Mouse (Mus musculus) frontal cortex, postnatal 25 days (tissue): ENCODE data around the gene Gpr62.

ENCODE experiments used
- DNase-seq, 2 experiments: peaks; one replicate each; pipeline ENCODE4 v3.0.0; 2022; ENCODE audit warnings: low spot score in 2 of 2

Gene Gpr62

GRCm38 (mm10) chr9:106475046-106475445, 9.3 kb upstream of the Gpr62 start:
- peak; percentile 2 to 9 for DNase-seq

- DNase-seq: peak; percentile 22 to 46
Observed at GRCm38 (mm10) chr9:106474456-106474855, 8.7 kb upstream of the Gpr62 start.

- peak; percentile 3 to 4 for DNase-seq
Observed at GRCm38 (mm10) chr9:106473753-106474105, 8.0 kb upstream of the Gpr62 start.

- DNase-seq: peak; percentile 1 to 5
Observed at GRCm38 (mm10) chr9:106473081-106473752, 7.5 kb upstream of the Gpr62 start.

- DNase-seq: peak in 1 of 2 experiments; percentile 3
Observed at GRCm38 (mm10) chr9:106472321-106472720, 6.6 kb upstream of the Gpr62 start.

GRCm38 (mm10) chr9:106471892-106472291, 6.2 kb upstream of the Gpr62 start:
- DNase-seq: peak in 1 of 2 experiments; percentile 17

- DNase-seq: no peak
Observed at GRCm38 (mm10) chr9:106470991-106471750, 5.4 kb upstream of the Gpr62 start.

- DNase-seq: no peak
Observed at GRCm38 (mm10) chr9:106469776-106470175, 4.0 kb upstream of the Gpr62 start.

GRCm38 (mm10) chr9:106469317-106469716, 3.6 kb upstream of the Gpr62 start:
- no peak for DNase-seq

- DNase-seq: no peak
Observed at GRCm38 (mm10) chr9:106467746-106468145, 2.0 kb upstream of the Gpr62 start.

- no peak for DNase-seq
Observed at GRCm38 (mm10) chr9:106466721-106467120, 983 bp upstream of the Gpr62 start.

GRCm38 (mm10) chr9:106464751-106465541, 792 bp downstream of the Gpr62 start:
- DNase-seq: no peak

GRCm38 (mm10) chr9:106463122-106464063, 2.3 kb downstream of the Gpr62 start:
- no peak for DNase-seq

GRCm38 (mm10) chr9:106462430-106462800, 3.3 kb downstream of the Gpr62 start:
- no peak for DNase-seq

- DNase-seq: no peak
Observed at GRCm38 (mm10) chr9:106461641-106462429, 3.9 kb downstream of the Gpr62 start.

GRCm38 (mm10) chr9:106461026-106461415, 4.7 kb downstream of the Gpr62 start:
- no peak for DNase-seq

- no peak for DNase-seq
Observed at GRCm38 (mm10) chr9:106460401-106461025, 5.2 kb downstream of the Gpr62 start.

- DNase-seq: no peak
Observed at GRCm38 (mm10) chr9:106459946-106460345, 5.8 kb downstream of the Gpr62 start.

- no peak for DNase-seq
Observed at GRCm38 (mm10) chr9:106457920-106458319, 7.8 kb downstream of the Gpr62 start.

GRCm38 (mm10) chr9:106457163-106457559, 8.6 kb downstream of the Gpr62 start:
- DNase-seq: no peak
